Mouse (Mus musculus): ENCODE data around the gene Pla2g6.

DNA sequence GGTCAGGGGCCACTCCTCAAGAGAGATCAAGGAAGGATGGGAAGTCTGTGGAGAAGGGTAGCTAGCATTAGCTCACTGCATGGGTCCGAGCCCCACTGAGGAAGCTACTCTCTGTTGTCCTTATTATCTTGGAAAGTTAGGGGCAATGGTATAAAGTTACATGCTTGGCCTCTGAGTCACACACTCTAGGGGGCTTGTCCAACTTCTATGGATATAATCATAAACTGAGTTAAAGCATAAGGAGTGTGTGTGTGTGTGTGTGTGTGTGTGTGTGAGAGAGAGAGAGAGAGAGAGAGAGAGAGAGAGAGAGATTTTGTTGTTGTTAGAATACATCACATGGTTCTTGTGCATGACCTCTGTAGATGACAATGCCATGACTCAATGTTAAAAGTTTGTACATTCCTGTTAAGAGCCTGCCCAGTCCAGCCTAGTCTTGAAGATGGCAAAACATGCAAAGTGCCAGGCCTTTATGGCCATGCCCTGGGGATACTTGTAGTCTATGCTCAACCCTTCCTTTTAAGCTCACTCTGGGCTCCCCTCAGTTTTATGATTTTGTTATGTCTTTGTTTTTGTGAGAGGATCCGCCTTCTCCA lies 28.5 kb downstream of the Pla2g6 start:
- no peak for TF ChIP-seq CTCF (IDR thresholded peaks at IDR 0.05; ENCODE audit: extremely low read depth, insufficient read depth, insufficient read length, insufficient replicate concordance)
- no peak for TF ChIP-seq POLR2A (IDR thresholded peaks at IDR 0.05; ENCODE audit: low read depth, low read length)

All from spleen, adult 2 months (tissue).